Mouse (Mus musculus) liver, embryonic 14.5 days (tissue): Measurements from ENCODE around the gene Scpep1. TPM values are rescaled to one million over a fixed set of nuclear protein-coding genes. Genes with fewer than 3 reads are reported as not detected.

ENCODE experiments used
- ATAC-seq: fragments of 200-750 bp; cut with Nextera tagmentation; 2 replicates; pipeline ENCODE4 v1.8.0; 2017; ENCODE audit warnings: moderate number of reproducible peaks, mild to moderate bottlenecking, moderate library complexity; ENCODE audit not compliant: insufficient read depth
- DNase-seq, 3 experiments: peaks; one replicate each; pipeline ENCODE4 v3.0.0-alpha.2; 2012 to 2013; ENCODE audit warnings: low read depth in 3 of 3, low spot score in 3 of 3
- H3K27ac ChIP-seq: fragments of 300-500 bp; sonication (generic); 2 replicates; pipeline ENCODE4 v1.5.1; 2014; ENCODE audit warnings: moderate library complexity, mild to moderate bottlenecking, control low read depth, inconsistent platforms
- H3K27me3 ChIP-seq: fragments of 300-500 bp; sonication (generic); 2 replicates; pipeline ENCODE4 v1.6.1; 2014; ENCODE audit warnings: mild to moderate bottlenecking, low read length, moderate library complexity; ENCODE audit not compliant: control insufficient read depth, insufficient read depth
- H3K36me3 ChIP-seq: fragments of 300-500 bp; sonication (generic); replicated peaks from 2 replicates; pipeline ENCODE4 v1.6.1; 2014; ENCODE audit warnings: low read depth; ENCODE audit not compliant: control insufficient read depth, insufficient read depth
- H3K4me1 ChIP-seq, 2 experiments: fragments of 200-500 bp in 1 of 2; fragments of 300-500 bp in 1 of 2; sonication (generic) in 1 of 2; replicated peaks; 2 replicates each; pipeline ENCODE4 v1.6.1; 2012 to 2014; ENCODE audit warnings: antibody characterized with exemption in 1 of 2, inconsistent platforms in 1 of 2, low read length in 1 of 2; ENCODE audit not compliant: control insufficient read depth in 2 of 2, insufficient read depth in 2 of 2
- H3K4me2 ChIP-seq: fragments of 300-500 bp; sonication (generic); 2 replicates; pipeline ENCODE4 v1.6.1; 2014; ENCODE audit warnings: low read depth, mild to moderate bottlenecking, control low read depth, moderate library complexity
- H3K4me3 ChIP-seq, 2 experiments: fragments of 200-500 bp in 1 of 2; fragments of 300-500 bp in 1 of 2; sonication (generic) in 1 of 2; 2 replicates each; pipeline ENCODE4 v1.5.1; 2012 to 2014; ENCODE audit warnings: low read depth in 2 of 2, low read length in 2 of 2, mild to moderate bottlenecking in 2 of 2, control low read depth in 1 of 2, inconsistent platforms in 1 of 2, moderate library complexity in 1 of 2; ENCODE audit not compliant: insufficient read depth in 1 of 2
- H3K9ac ChIP-seq: fragments of 300-500 bp; sonication (generic); replicated peaks from 2 replicates; pipeline ENCODE4 v1.6.1; 2014; ENCODE audit warnings: mild to moderate bottlenecking, control low read depth, moderate library complexity
- H3K9me3 ChIP-seq: fragments of 300-500 bp; sonication (generic); 2 replicates; pipeline ENCODE4 v1.6.1; 2016; ENCODE audit warnings: low read length, mixed read lengths; ENCODE audit not compliant: control insufficient read depth
- CTCF ChIP-seq: IDR thresholded peaks from 2 replicates; pipeline ENCODE4 v1.5.1; 2016; ENCODE audit warnings: antibody characterized with exemption, low read depth, control low read depth
- EP300 ChIP-seq: IDR thresholded peaks from 2 replicates; pipeline ENCODE4 v1.6.1; 2016; ENCODE audit warnings: antibody characterized with exemption, low read depth
- WGBS: fragments of 180-500 bp; shearing (Covaris S2); extraction: QIAGEN DNeasy Blood & Tissue Kit; methylation state at CpG from one replicate; pipeline ENCODE4 v1.1.7; 2014; ENCODE audit not compliant: insufficient replicate concordance; 5-methylcytosine and 5-hydroxymethylcytosine counted together
- polyA plus RNA-seq, 2 experiments: library from polyadenylated mRNA; depleted of rRNA in 1 of 2; stranded (reverse) in 1 of 2; unstranded in 1 of 2; fragments of >200 nt; fragmentation: Nextera tagmentation in 1 of 2; extraction: Ambion mirVana in 1 of 2; gene quantifications; 2 replicates each; pipeline versions ENCODE4 v1.2.1 to v1.2.3; 2012 to 2014

The Scpep1 gene
- polyA plus RNA-seq, 2 experiments: 15.9 to 35.1 TPM

DNA sequence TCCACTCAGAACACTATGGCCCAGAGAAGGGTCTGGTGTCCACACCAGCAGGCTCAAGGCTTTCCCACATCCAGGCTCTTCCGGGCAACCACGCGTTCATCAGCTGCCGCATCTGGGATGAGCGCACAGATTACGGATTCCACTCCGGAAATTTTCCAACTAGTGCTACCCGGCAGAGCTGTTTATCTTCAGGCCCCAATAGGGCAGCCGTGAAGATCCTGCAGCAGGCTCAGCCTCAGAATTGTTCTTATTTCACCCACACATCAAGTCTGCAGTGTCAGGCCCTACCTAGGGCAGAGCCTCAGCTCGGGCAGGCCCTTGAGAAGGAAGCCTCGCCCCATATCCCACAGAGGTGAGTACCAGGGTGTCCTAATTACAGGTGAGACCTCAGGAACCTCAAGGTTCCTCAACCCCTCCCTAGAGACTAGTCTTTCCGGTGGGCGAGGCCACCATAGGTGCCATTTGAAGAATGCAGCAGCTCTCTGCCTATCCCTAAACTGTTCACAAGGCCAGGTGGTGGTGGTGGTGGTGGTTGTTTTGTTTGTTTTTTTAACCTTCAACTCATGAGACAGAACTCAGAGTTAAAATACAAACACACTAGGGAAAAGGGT lies 4.5 kb downstream of the Scpep1 start:
- no peak for TF ChIP-seq CTCF
- no peak for TF ChIP-seq EP300

DNA sequence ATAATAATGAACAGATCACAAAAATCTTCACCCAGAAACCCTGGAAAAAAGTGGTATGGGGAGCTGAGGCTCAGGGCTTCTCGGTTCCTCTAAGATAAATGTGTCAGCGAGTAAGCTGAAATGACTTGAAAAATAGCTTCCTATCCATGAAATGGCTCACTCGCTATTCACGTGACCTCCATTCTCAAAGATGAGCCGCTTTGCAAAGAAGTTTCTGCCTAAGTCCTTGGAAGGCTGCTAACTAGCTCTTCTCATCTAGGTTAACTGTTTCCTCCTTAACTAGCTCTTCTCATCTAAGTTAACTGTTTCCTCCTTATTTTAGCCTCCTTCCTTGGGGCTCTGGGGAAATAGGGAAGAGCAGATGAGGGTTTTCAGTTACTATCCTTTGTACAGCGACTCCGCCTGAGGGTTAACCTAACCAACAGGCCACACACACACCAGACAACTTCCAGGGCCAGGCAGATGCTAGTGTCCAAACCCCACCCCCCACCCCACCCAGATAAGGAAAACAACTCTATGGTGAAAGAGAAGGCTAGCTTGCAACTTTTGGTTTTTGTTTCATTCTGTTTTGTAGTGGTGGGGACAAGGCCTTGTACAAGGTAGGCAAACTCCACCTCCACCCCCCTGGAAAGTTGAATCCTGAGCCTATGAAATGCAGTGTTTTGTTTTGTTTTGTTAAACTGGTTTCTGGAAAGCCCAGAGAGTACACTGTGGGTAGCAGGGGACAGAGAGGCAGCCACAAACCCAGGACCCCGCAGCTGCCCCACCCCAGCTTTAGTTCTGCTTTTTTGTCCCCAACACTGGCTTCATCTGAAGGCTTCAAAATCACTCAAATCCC lies 5.2 kb downstream of the Scpep1 start:
- Histone ChIP-seq H3K9me3 (no peaks in the 10 kb centered on the region), H3K27ac (no peak overlapping the region), H3K4me3 (no peak overlapping the region), H3K27me3 (no peaks in the 10 kb centered on the region), H3K9ac (no peak overlapping the region), H3K4me1 (peaks cover 6 to 22% of the 10 kb centered on the region in 2 experiments), H3K36me3 (no peaks in the 10 kb centered on the region; the same call in 1 of the 2 replicates), H3K4me2 (no peak overlapping the region)
- ATAC-seq (no peak), DNase-seq (no peak)
- no peak for TF ChIP-seq CTCF
- 49% methylated on average over 8 of the region's 8 CpGs for WGBS

More for the DNA sequence above, 4.5 kb downstream of the Scpep1 start:
- no peaks in the 10 kb centered on the region; the same call in 1 of the 2 replicates for H3K36me3 ChIP-seq
- H3K27me3 ChIP-seq: no peaks in the 10 kb centered on the region
- H3K9ac ChIP-seq: no peak overlapping the region
- peaks cover 6 to 22% of the 10 kb centered on the region in 2 experiments for H3K4me1 ChIP-seq
- H3K4me3 ChIP-seq: no peak overlapping the region
- no peaks in the 10 kb centered on the region for H3K9me3 ChIP-seq
- ATAC-seq (no peak), DNase-seq (no peak)
- no peak overlapping the region for H3K4me2 ChIP-seq
- H3K27ac ChIP-seq: no peak overlapping the region
- WGBS: 79% methylated on average over 13 of the region's 13 CpGs

DNA sequence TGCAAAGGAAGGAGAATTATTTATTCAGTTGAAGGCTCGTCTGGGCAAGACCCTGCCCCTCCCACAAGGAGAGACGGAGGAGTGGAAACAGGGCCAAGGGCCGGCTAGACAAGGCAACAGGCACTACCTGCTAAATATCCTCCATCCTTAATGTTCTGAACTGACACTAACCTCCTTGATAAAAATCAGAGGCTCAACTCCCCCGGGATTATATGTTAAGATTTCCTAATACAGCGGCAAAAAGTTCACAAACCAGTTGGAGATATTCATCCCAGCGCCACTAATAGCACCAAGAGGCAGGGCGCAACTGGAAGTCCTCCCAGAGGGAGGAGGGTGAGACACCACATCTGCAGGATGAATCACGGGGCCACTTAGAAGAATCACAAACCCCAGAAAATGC lies 6.4 kb downstream of the Scpep1 start:
- ATAC-seq: no peak
- no peaks in the 10 kb centered on the region for H3K9me3 ChIP-seq
- H3K4me2 ChIP-seq: no peak overlapping the region
- H3K27me3 ChIP-seq: no peaks in the 10 kb centered on the region
- H3K27ac ChIP-seq: no peak overlapping the region
- H3K36me3 ChIP-seq: no peaks in the 10 kb centered on the region; the same call in 1 of the 2 replicates
- no peak for DNase-seq
- H3K9ac ChIP-seq: no peak overlapping the region
- H3K4me3 ChIP-seq: no peak overlapping the region
- peaks cover 6 to 14% of the 10 kb centered on the region in 2 experiments for H3K4me1 ChIP-seq
- WGBS: 71% methylated on average over 8 of the region's 8 CpGs
- TF ChIP-seq EP300: no peak
- TF ChIP-seq CTCF: no peak

DNA sequence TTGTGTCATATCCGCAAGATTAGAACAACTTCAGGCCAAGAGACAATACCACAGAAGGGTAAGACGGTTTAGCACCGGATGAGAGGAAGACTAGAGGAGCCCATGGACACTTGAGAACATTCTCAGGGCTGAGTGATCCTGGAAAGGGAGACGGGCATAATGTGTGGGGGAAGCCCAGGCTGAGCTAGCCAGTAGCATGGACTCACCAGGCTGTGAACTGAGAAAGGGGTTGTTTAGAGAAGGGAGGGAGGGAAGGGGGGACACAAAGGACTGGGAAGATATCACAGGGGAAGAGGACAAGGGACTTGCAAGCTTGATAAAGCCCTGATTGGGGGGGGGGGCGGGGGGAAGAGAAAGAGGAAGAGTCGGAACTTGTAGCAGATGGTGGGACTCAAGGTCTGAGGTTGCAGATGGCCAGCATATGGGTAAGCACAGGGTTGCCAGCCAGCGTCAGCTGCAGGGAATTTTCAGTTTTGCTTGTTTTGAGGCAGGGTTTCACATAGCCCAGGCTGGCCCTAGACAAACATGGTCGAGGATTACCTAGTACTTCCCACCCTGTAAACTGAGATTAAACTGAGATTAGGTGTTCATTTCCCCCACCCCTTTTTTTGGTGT lies 9.2 kb downstream of the Scpep1 start:
- H3K4me3 ChIP-seq: no peak overlapping the region
- no peaks in the 10 kb centered on the region for H3K27me3 ChIP-seq
- 28% methylated on average over 7 of the region's 8 CpGs for WGBS
- H3K4me1 ChIP-seq: peaks cover 0 to 7% of the 10 kb centered on the region in 2 experiments; a peak in 2 of 4 replicates
- ATAC-seq (no peak), DNase-seq (no peak)
- H3K36me3 ChIP-seq: no peaks in the 10 kb centered on the region; the same call in 1 of the 2 replicates
- H3K9ac ChIP-seq: no peak overlapping the region
- TF ChIP-seq EP300 (no peak), CTCF (no peak)
- H3K9me3 ChIP-seq: no peaks in the 10 kb centered on the region
- no peak overlapping the region for H3K4me2 ChIP-seq
- H3K27ac ChIP-seq: no peak overlapping the region

DNA sequence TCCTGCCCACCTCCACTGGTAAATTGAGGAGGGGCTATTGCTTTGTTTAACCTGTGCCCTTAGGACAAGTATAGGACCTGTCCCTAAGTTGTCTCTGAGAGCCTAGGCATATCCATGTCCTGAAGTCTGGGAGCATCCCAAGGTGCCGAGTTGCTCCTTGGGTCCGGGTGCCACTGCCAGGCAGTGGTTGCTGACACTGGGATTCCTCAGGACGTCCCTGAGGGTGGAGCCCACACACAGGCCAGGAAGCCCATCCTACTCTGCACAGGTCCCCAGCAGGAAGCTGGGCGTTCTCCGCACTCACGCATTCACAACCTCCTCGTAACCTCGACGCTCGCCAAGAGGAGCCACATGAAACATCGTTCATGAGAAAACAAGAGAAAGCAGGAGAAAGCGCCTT lies 13.8 kb downstream of the Scpep1 start:
- Histone ChIP-seq H3K9me3 (no peaks in the 10 kb centered on the region), H3K36me3 (no peaks in the 10 kb centered on the region), H3K27ac (no peak overlapping the region), H3K27me3 (no peaks in the 10 kb centered on the region), H3K4me2 (no peak overlapping the region), H3K4me1 (no peaks in the 10 kb centered on the region), H3K4me3 (no peak overlapping the region), H3K9ac (no peak overlapping the region)
- DNase-seq: no peak
- 68% methylated on average over 12 of the region's 12 CpGs for WGBS
- no peak for ATAC-seq
- TF ChIP-seq CTCF: no peak
- no peak for TF ChIP-seq EP300
